Mouse (Mus musculus) small intestine, adult 2 months (tissue): ENCODE results near the gene G6pc2.

Experiments used
- CTCF ChIP-seq: fragments of 200-500 bp; IDR thresholded peaks from 2 replicates; pipeline ENCODE4 v1.5.1; 2012; ENCODE audit warnings: low read depth, mild to moderate bottlenecking, control low read depth, inconsistent platforms, low read length, moderate library complexity, mixed read lengths; ENCODE audit not compliant: insufficient replicate concordance, insufficient read length; ENCODE audit errors: extremely low read depth
- POLR2A ChIP-seq: fragments of 200-500 bp; IDR thresholded peaks from 2 replicates; pipeline ENCODE4 v1.6.1; 2012; ENCODE audit warnings: low read depth, mild to moderate bottlenecking, control low read depth, inconsistent platforms, low read length, moderate library complexity

DNA sequence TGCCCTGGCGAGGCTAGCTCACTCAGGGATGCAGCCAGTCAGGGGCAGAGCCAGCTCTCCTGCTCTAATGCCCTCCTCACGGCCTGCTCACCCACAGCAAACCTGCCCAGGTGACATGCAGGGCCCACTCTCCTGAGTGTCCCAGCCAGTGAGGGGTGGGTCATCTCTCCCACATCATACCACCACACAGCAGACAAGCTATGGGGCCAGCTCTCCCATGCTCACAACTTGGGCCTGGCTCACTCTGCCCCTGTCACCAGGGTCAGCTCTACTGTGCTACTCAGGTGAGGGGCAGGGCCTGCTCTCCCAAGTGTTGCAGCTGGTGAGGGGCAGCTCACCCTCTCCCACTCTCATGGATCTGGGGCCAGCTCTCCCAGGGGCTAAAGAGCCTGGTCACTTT is 22.9 kb upstream of the G6pc2 start:
- no peak for TF ChIP-seq CTCF
- TF ChIP-seq POLR2A = no peak
